Mouse (Mus musculus): ENCODE data around the gene Spint3.

DNA sequence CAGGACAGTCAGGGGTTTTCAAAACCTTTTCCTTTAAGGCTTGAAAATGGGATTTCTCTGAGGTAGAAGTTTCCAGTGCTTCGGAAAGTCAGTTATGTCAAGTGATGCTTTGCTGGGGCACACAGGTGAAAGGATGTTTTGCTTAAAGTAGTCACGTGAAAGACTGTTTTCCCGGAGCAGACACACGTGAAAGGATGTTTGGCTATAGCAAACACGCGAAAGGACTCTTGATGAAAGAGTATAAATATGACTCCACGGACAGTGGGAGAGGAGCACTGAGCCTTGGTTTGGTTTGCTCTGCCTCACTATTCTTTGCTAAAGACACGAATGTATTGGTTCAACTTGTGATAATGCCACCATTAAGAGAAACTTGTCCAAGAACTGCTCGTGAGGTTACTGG lies 21.8 kb downstream of the Spint3 start:
- TF ChIP-seq GATA1 (IDR thresholded peaks at IDR 0.05; ENCODE audit: low read length) (no peak), TAL1 (IDR thresholded peaks at IDR 0.05; ENCODE audit: low read length) (no peak)

Measured in erythroblast, embryonic 14.5 days (primary cell).